Mouse (Mus musculus) embryonic facial prominence, embryonic 11.5 days (tissue): Measurements from ENCODE around the gene Stac2. TPM values are rescaled to one million over a fixed set of nuclear protein-coding genes. Genes with fewer than 3 reads are reported as not detected.

Experiments
- ATAC-seq: fragments of 200-750 bp; cut with Nextera tagmentation; replicated peaks from 2 replicates; pipeline ENCODE4 v1.8.0; 2017; ENCODE audit warnings: low read depth; ENCODE audit not compliant: insufficient number of reproducible peaks, low FRiP score, low TSS enrichment
- DNase-seq: peaks from one replicate; pipeline ENCODE4 v3.0.0-alpha.2; 2015; ENCODE audit warnings: low spot score
- H3K27ac ChIP-seq: fragments of 300-500 bp; sonication (generic); replicated peaks from 2 replicates; pipeline ENCODE4 v1.5.1; 2014; ENCODE audit warnings: mild to moderate bottlenecking, low read depth, low read length, control low read depth
- H3K27me3 ChIP-seq: fragments of 300-500 bp; sonication (generic); 2 replicates; pipeline ENCODE4 v1.6.1; 2014; ENCODE audit warnings: mild to moderate bottlenecking, low read length, moderate library complexity, mixed read lengths; ENCODE audit not compliant: control insufficient read depth, insufficient read depth
- H3K36me3 ChIP-seq: fragments of 300-500 bp; sonication (generic); replicated peaks from 2 replicates; pipeline ENCODE4 v1.6.1; 2014; ENCODE audit warnings: low read depth, mild to moderate bottlenecking, low read length, moderate library complexity, mixed read lengths; ENCODE audit not compliant: control insufficient read depth, insufficient read depth
- H3K4me1 ChIP-seq: fragments of 300-500 bp; sonication (generic); 2 replicates; pipeline ENCODE4 v1.6.1; 2014; ENCODE audit warnings: low read length, mixed read lengths; ENCODE audit not compliant: control insufficient read depth, insufficient read depth
- H3K4me2 ChIP-seq: fragments of 300-500 bp; sonication (generic); 2 replicates; pipeline ENCODE4 v1.6.1; 2014; ENCODE audit warnings: low read depth, mild to moderate bottlenecking, control low read depth, low read length, moderate library complexity
- H3K4me3 ChIP-seq: fragments of 300-500 bp; sonication (generic); 2 replicates; pipeline ENCODE4 v1.5.1; 2014; ENCODE audit warnings: low read depth, low read length, control low read depth
- H3K9ac ChIP-seq: fragments of 300-500 bp; sonication (generic); replicated peaks from 2 replicates; pipeline ENCODE4 v1.6.1; 2014; ENCODE audit warnings: mild to moderate bottlenecking, control low read depth, low read length
- H3K9me3 ChIP-seq: fragments of 300-500 bp; sonication (generic); replicated peaks from 2 replicates; pipeline ENCODE4 v1.6.1; 2016; ENCODE audit warnings: mild to moderate bottlenecking, low read length, inconsistent platforms, mixed read lengths; ENCODE audit not compliant: control insufficient read depth
- WGBS: fragments of 180-500 bp; shearing (Covaris S2); extraction: QIAGEN DNeasy Blood & Tissue Kit; methylation state at CpG from one replicate; pipeline ENCODE4 v1.1.7; 2014; 5-methylcytosine and 5-hydroxymethylcytosine counted together
- polyA plus RNA-seq: library from polyadenylated mRNA; unstranded; fragments of >200 nt; fragmentation: Nextera tagmentation; extraction: Ambion mirVana; gene quantifications from 2 replicates; pipeline ENCODE4 v1.2.1, GENCODE M21; 2014

Stac2 gene
- polyA plus RNA-seq, 1 experiment from 2014 or later: 0.69 TPM

GRCm38 (mm10) chr11:98026570-98027296 is 26.5 kb downstream of the Stac2 start, which contains the start of gene Rpl19:
Gene Rpl19 (plus strand): TSS chr11:98026710.
- Histone ChIP-seq H3K9me3 (no peaks in the 10 kb centered on the region), H3K4me3 (peak within 1 kb of the TSS; percentile 99), H3K27ac (peak within 1 kb of the TSS; percentile 71), H3K4me1 (peaks cover 3% of the 10 kb centered on the region; the same call in 1 of the 2 replicates), H3K27me3 (no peaks in the 10 kb centered on the region), H3K9ac (peak within 1 kb of the TSS; percentile 99), H3K4me2 (peak within 1 kb of the TSS; percentile 74), H3K36me3 (peaks cover 9% of the 10 kb centered on the region)
- ATAC-seq (peak; percentile 55), DNase-seq (peak; percentile 94)
- WGBS: under 1% methylated on average over 65 of the region's 69 CpGs

- peak overlapping the region; percentile 74 for H3K4me2 ChIP-seq
- peak overlapping the region; percentile 99 for H3K4me3 ChIP-seq
- H3K36me3 ChIP-seq: peaks cover 9% of the 10 kb centered on the region
- ATAC-seq (no peak), DNase-seq (no peak)
- no peaks in the 10 kb centered on the region for H3K9me3 ChIP-seq
- 5% methylated on average over 15 of the region's 15 CpGs for WGBS
- peaks cover 6% of the 10 kb centered on the region; the same call in 1 of the 2 replicates for H3K4me1 ChIP-seq
- H3K27ac ChIP-seq: peak overlapping the region; percentile 71
- H3K27me3 ChIP-seq: no peaks in the 10 kb centered on the region
- H3K9ac ChIP-seq: peak overlapping the region; percentile 99
Observed at GRCm38 (mm10) chr11:98026248-98026569, 27.1 kb downstream of the Stac2 start.

- Histone ChIP-seq H3K4me3 (no peak overlapping the region), H3K27ac (no peak overlapping the region), H3K9ac (no peak overlapping the region), H3K4me2 (no peak overlapping the region), H3K9me3 (no peaks in the 10 kb centered on the region), H3K36me3 (peaks cover 7% of the 10 kb centered on the region), H3K27me3 (no peaks in the 10 kb centered on the region), H3K4me1 (peaks cover 15% of the 10 kb centered on the region)
- WGBS: 92% methylated on average over 3 of the region's 3 CpGs
- DNase-seq (no peak), ATAC-seq (no peak)
Observed at GRCm38 (mm10) chr11:98024516-98024915, 28.7 kb downstream of the Stac2 start.

GRCm38 (mm10) chr11:98022555-98023371 is 30.5 kb downstream of the Stac2 start, which contains the start of gene Cacnb1:
Gene Cacnb1 (minus strand): TSS chr11:98023034.
- Histone ChIP-seq H3K9ac (peak within 1 kb of the TSS; percentile 93), H3K4me3 (peak within 1 kb of the TSS; percentile 58), H3K27ac (peak within 1 kb of the TSS; percentile 89), H3K4me2 (peak within 1 kb of the TSS; percentile 72), H3K9me3 (no peaks in the 10 kb centered on the region), H3K4me1 (peaks cover 17% of the 10 kb centered on the region), H3K36me3 (no peaks in the 10 kb centered on the region), H3K27me3 (no peaks in the 10 kb centered on the region)
- DNase-seq: peak; percentile 82
- WGBS: under 1% methylated on average over 41 of the region's 52 CpGs
- ATAC-seq: peak; percentile 45

GRCm38 (mm10) chr11:98022253-98022554 is 31.1 kb downstream of the Stac2 start:
- Histone ChIP-seq H3K9me3 (no peaks in the 10 kb centered on the region), H3K4me2 (peak overlapping the region; percentile 72), H3K27me3 (no peaks in the 10 kb centered on the region), H3K36me3 (no peaks in the 10 kb centered on the region), H3K27ac (peak overlapping the region; percentile 89), H3K9ac (peak overlapping the region; percentile 93), H3K4me1 (peaks cover 17% of the 10 kb centered on the region), H3K4me3 (peak overlapping the region; percentile 58)
- 0% methylated on average over 23 of the region's 23 CpGs for WGBS
- ATAC-seq: peak; percentile 20
- no peak for DNase-seq

- H3K27ac ChIP-seq: peak overlapping the region; percentile 89; the same call in 1 of the 2 replicates
- H3K9ac ChIP-seq: peak overlapping the region; percentile 93
- H3K4me1 ChIP-seq: peaks cover 17% of the 10 kb centered on the region
- ATAC-seq (no peak), DNase-seq (peak; percentile 48)
- H3K4me2 ChIP-seq: peak overlapping the region; percentile 72
- 4% methylated on average over 34 of the region's 34 CpGs for WGBS
- no peaks in the 10 kb centered on the region for H3K27me3 ChIP-seq
- H3K4me3 ChIP-seq: peak overlapping the region; percentile 58
- no peaks in the 10 kb centered on the region for H3K9me3 ChIP-seq
- H3K36me3 ChIP-seq: no peaks in the 10 kb centered on the region
Observed at GRCm38 (mm10) chr11:98021565-98022252, 31.6 kb downstream of the Stac2 start.

GRCm38 (mm10) chr11:98021118-98021517 is 32.1 kb downstream of the Stac2 start:
- no peaks in the 10 kb centered on the region for H3K27me3 ChIP-seq
- peaks cover 17% of the 10 kb centered on the region for H3K4me1 ChIP-seq
- H3K9ac ChIP-seq: no peak overlapping the region
- H3K27ac ChIP-seq: no peak overlapping the region
- no peak for ATAC-seq
- 62% methylated on average over 2 of the region's 2 CpGs for WGBS
- H3K36me3 ChIP-seq: no peaks in the 10 kb centered on the region
- DNase-seq: no peak
- no peaks in the 10 kb centered on the region for H3K9me3 ChIP-seq
- no peak overlapping the region; the same call in 1 of the 2 replicates for H3K4me2 ChIP-seq
- H3K4me3 ChIP-seq: no peak overlapping the region; the same call in 1 of the 2 replicates
